Mouse (Mus musculus) spleen, adult 2 months (tissue): Measurements from ENCODE around the gene Reps1. TPM values are rescaled to one million over a fixed set of nuclear protein-coding genes. Genes with fewer than 3 reads are reported as not detected.

Experiments used
- DNase-seq, 2 experiments: peaks; one replicate each; pipeline versions ENCODE4 v3.0.0 to v3.0.0-alpha.2; 2012 to 2021; ENCODE audit warnings: low spot score in 2 of 2, low read depth in 1 of 2
- H3K27ac ChIP-seq: fragments of 200-500 bp; 2 replicates; pipeline ENCODE4 v1.5.1; 2012; ENCODE audit warnings: low read length, inconsistent platforms; ENCODE audit not compliant: insufficient read depth
- H3K27me3 ChIP-seq: fragments of 200-500 bp; 2 replicates; pipeline ENCODE4 v1.6.1; 2012; ENCODE audit warnings: mild to moderate bottlenecking, moderate library complexity, low read length, inconsistent platforms; ENCODE audit not compliant: control insufficient read depth, insufficient read depth
- H3K36me3 ChIP-seq: fragments of 200-500 bp; 2 replicates; pipeline ENCODE4 v1.6.1; 2012; ENCODE audit warnings: mild to moderate bottlenecking, low read length, inconsistent platforms; ENCODE audit not compliant: control insufficient read depth, insufficient read depth
- H3K4me1 ChIP-seq: fragments of 200-500 bp; 2 replicates; pipeline ENCODE4 v1.6.1; 2011; ENCODE audit warnings: inconsistent platforms; ENCODE audit not compliant: control insufficient read depth, insufficient read depth, insufficient read length
- H3K4me3 ChIP-seq: fragments of 200-500 bp; 2 replicates; pipeline ENCODE4 v1.5.1; 2011; ENCODE audit warnings: mild to moderate bottlenecking, inconsistent platforms; ENCODE audit not compliant: insufficient read depth, insufficient read length; ENCODE audit errors: extremely low read depth
- CTCF ChIP-seq: fragments of 200-500 bp; IDR thresholded peaks from 2 replicates; pipeline ENCODE4 v1.5.1; 2011; ENCODE audit warnings: mild to moderate bottlenecking, inconsistent platforms; ENCODE audit not compliant: insufficient read depth, insufficient read length, insufficient replicate concordance; ENCODE audit errors: extremely low read depth
- POLR2A ChIP-seq: fragments of 200-500 bp; IDR thresholded peaks from 2 replicates; pipeline ENCODE4 v1.6.1; 2011; ENCODE audit warnings: low read depth, low read length, inconsistent platforms
- WGBS: fragments of 180-500 bp; shearing (Covaris S2); methylation state at CpG from one replicate; pipeline ENCODE4 v1.1.7; 2018; 5-methylcytosine and 5-hydroxymethylcytosine counted together
- polyA plus RNA-seq: library from polyadenylated mRNA; depleted of rRNA; stranded (reverse); fragments of >200 nt; gene quantifications from 2 replicates; pipeline ENCODE4 v1.2.3, GENCODE M21; 2012; rRNA removed

Reps1 gene
- polyA plus RNA-seq, 1 experiment = 33.3 TPM

DNA sequence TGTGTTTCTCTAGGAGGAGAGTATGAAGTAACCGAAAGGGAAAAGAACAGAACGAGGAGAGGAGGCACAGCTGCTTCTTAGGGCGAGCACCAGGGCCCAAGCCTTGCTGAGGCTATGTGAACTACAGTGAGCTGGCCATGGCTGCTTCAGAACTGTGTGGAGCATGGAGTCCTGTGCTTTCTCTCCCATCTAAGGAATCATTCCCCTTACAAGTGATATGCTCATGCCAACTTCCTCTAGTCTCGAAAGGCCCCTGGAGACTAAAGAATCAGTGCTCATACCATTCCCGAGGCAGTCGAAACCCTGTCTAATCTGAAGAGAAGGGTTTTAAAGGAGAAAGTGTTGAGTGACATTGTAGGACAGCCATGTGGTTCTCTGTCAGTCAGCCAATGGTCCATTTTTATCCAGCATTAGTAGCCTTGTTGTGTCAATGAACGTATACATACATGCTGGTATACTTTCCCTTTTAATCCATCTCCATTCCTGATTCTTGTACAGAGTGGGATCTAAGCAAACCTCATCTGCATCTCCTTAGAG is 106.8 kb downstream of the Reps1 start:
- H3K27me3 ChIP-seq = no peaks in the 10 kb centered on the region
- WGBS = 82% methylated on average over 7 of the region's 7 CpGs
- no peak overlapping the region for H3K4me3 ChIP-seq
- DNase-seq = no peak
- H3K36me3 ChIP-seq = no peaks in the 10 kb centered on the region
- H3K4me1 ChIP-seq = no peaks in the 10 kb centered on the region
- TF ChIP-seq CTCF (no peak), POLR2A (no peak)
- H3K27ac ChIP-seq = no peak overlapping the region

Other genes starting within 250 kb of the Reps1 start
- 25.0 and 31.6 TPM in 2 replicates for gene Heca, start 107.8 kb upstream of the Reps1 start, polyA plus RNA-seq
- gene Abracl, start 32.6 kb upstream of the Reps1 start, polyA plus RNA-seq = 3.5 and 3.7 TPM in 2 replicates
- not detected in 2 replicates for gene Ect2l, start 155.0 kb downstream of the Reps1 start, polyA plus RNA-seq
- gene Ccdc28a, start 179.1 kb downstream of the Reps1 start, polyA plus RNA-seq = 14.3 and 18.1 TPM in 2 replicates